Mouse (Mus musculus) inflammation-experienced regulatory T-cells, adult 16 weeks (primary cell): Measurements from ENCODE around the gene 4931428L18Rik. TPM values are rescaled to one million over a fixed set of nuclear protein-coding genes. Genes with fewer than 3 reads are reported as not detected.

Experiments
- polyA plus RNA-seq: library from polyadenylated mRNA; unstranded; fragments of 100-300 nt; shearing (Covaris generic); gene quantifications from one replicate; pipeline ENCODE4 v1.2.1, GENCODE M21; 2017

The 4931428L18Rik gene
- polyA plus RNA-seq: not detected

DNA sequence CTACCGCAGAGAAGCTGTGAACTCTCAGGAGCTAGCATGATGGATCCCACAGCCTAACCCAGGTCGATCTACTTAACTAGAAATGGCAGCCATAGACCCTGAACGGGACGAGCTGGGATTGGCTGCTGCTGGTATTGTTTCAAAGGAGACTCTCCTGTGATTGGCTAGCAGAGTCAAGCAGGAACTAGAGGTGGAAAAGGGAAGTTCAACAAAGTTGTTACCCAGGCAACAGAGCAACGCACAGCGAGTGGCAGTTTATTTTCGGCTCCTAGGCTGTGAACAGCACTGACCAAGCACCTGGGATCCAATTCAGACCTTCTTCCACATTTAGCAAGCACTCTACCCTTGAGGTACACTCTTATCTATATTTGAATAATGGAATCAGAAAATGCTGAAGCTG lies at the start of gene 4931428L18Rik, which contains the start of gene Pih1d3:
TSS of gene 4931428L18Rik (minus strand) at position 121 of the 400 bp plus-strand sequence.
TSS of gene Pih1d3 (plus strand) at position 275 of the 400 bp plus-strand sequence.

DNA sequence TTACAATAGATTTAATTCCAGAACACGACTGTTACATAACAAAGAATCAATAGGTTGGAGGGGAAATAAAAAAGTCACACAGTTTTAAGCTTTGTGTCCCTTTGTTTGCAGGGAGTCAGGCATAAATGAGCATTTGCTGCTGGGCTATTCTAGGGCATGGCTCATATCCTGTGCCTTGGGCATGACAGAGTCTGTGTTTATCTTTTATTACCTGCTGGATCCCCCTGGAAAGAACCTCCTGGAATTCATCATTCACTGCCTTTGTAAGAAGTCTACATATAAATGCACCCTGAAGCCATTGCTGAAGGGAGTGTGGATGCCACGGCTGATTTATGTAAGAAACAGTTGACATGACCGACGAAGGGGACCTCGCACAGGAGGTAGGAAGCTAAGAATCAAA lies 46.4 kb downstream of the 4931428L18Rik start, which contains the start of gene Lgsn:
TSS of gene Lgsn (plus strand) at position 301 of the 400 bp plus-strand sequence.

GRCm38 (mm10) chr1:30977868-30978267 lies 244.6 kb downstream of the 4931428L18Rik start, which contains the start of gene AC153137.1:
Gene AC153137.1 (minus strand): TSS chr1:30977968.

Other genes starting within 250 kb of the 4931428L18Rik start
- not detected for gene AC153137.1, start 244.7 kb downstream of the 4931428L18Rik start, polyA plus RNA-seq
- not detected for gene Lgsn, start 46.3 kb downstream of the 4931428L18Rik start, polyA plus RNA-seq
- not detected for gene Pih1d3, start 154 bp upstream of the 4931428L18Rik start, polyA plus RNA-seq